ENCODE assay signal across 20 mouse cellular contexts in the genomic region with DNA sequence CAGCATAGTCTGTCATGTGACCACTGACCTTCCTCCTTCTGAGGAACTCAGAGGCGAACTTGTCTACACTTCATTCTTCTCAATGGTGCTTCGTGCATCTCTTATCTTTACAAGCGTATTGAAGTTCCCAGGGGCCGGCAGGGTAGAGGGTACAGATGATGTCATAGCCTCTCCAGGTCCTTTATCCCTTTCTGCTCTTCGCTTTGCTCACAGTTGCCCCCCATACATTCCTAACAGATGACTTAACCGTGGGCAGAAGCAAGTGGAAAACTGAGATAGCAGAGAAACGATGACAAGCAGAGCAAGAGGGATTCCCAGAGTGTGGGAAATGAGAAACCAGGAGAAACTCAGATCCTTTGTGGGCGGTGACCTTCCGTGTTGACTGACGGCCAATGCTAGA.
DNase-seq lines count a peak whose midpoint lies in the region; ATAC-seq and TF ChIP-seq lines count a peak whose summit lies in the region.
"Had no signal": no experiment of that assay in that cellular context is flagged by ENCODE, and none has a peak within 500 bp of the region (broad histone marks: within the 10 kb centered on the region; RNA-seq: fewer than 3 reads in every experiment).

No protein-coding gene starts in this region.

- no peaks in the 10 kb centered on the region for H3K79me2 ChIP-seq in heart, adult 2 months (replicated peaks; ENCODE audit: control insufficient read depth, insufficient read depth, low read length)

- peak; percentile 70 for ATAC-seq in liver, embryonic 11.5 days (replicated peaks; ENCODE audit: low FRiP score)
- no peak for ATAC-seq in liver, postnatal 0 days
- peak; percentile 82 for ATAC-seq in heart, embryonic 15.5 days (replicated peaks; ENCODE audit: insufficient number of reproducible peaks, insufficient read depth, low FRiP score, low read depth)
- ATAC-seq in intestine, postnatal 0 days: peak; percentile 31
- ATAC-seq: activated CD4-positive, CD25-positive, alpha-beta regulatory T cell, adult 4 months; lung, postnatal 0 days; Patski had no signal

- TF ChIP-seq EP300 in liver, postnatal 0 days (IDR thresholded peaks at IDR 0.05; ENCODE audit: low read depth): no peak
- no peak for TF ChIP-seq EP300 in heart, adult 2 months (IDR thresholded peaks at IDR 0.05; ENCODE audit: insufficient read depth, low read depth, low read length)

- no peaks in the 10 kb centered on the region for H3K36me3 ChIP-seq in liver, embryonic 11.5 days (ENCODE audit: control insufficient read depth, insufficient read depth, low read length)
- no peaks in the 10 kb centered on the region for H3K36me3 ChIP-seq in liver, postnatal 0 days (replicated peaks; ENCODE audit: insufficient read depth, low read length)
- peaks cover 24% of the 10 kb centered on the region for H3K36me3 ChIP-seq in heart, adult 2 months (ENCODE audit: control insufficient read depth, insufficient read depth, low read length)
- H3K36me3 ChIP-seq in heart, embryonic 15.5 days: no peaks in the 10 kb centered on the region
- no peaks in the 10 kb centered on the region for H3K36me3 ChIP-seq in intestine, postnatal 0 days (ENCODE audit: control insufficient read depth, insufficient read depth)
- H3K36me3 ChIP-seq: embryonic facial prominence, embryonic 15.5 days; forebrain, embryonic 10.5 days; hindbrain, embryonic 10.5 days; limb, embryonic 10.5 days; stomach, embryonic 15.5 days had no signal

- DNase-seq in liver, embryonic 11.5 days (ENCODE audit: low spot score): no peak
- no peak for DNase-seq in liver, postnatal 0 days
- DNase-seq in heart, adult 2 months: peak in 1 of 2 experiments; percentile 32
- DNase-seq in spleen, adult 18-20 months: no peak
- DNase-seq in urinary bladder, postnatal 25 days (ENCODE audit: low spot score): no peak
- DNase-seq in urinary bladder, postnatal 10 days (ENCODE audit: low spot score): no peak
- DNase-seq: adrenal gland, postnatal 25 days; cerebellum, adult 9-11 months; embryo, embryonic 11 days; gastrocnemius, postnatal 10 days had no signal

- intact Hi-C loops in heart, adult 2 months (cut with DNase I): no loop called here

- no peak for TF ChIP-seq CTCF in liver, postnatal 0 days (IDR thresholded peaks at IDR 0.05; ENCODE audit: low read depth)
- no peak for TF ChIP-seq CTCF in heart, adult 2 months (IDR thresholded peaks at IDR 0.05)
- TF ChIP-seq CTCF in intestine, postnatal 0 days (IDR thresholded peaks at IDR 0.05; ENCODE audit: low read depth): no peak

- H3K4me1 ChIP-seq in liver, embryonic 11.5 days (replicated peaks; ENCODE audit: control insufficient read depth, insufficient read depth, low read length): no peaks in the 10 kb centered on the region
- no peaks in the 10 kb centered on the region; the same call in 1 of the 2 replicates for H3K4me1 ChIP-seq in liver, postnatal 0 days (ENCODE audit: insufficient read depth)
- H3K4me1 ChIP-seq in heart, adult 2 months (ENCODE audit: control insufficient read depth, insufficient read depth, low read length): peaks cover 14% of the 10 kb centered on the region
- peaks cover 27% of the 10 kb centered on the region for H3K4me1 ChIP-seq in heart, embryonic 15.5 days (replicated peaks)
- no peaks in the 10 kb centered on the region; the same call in 1 of the 2 replicates for H3K4me1 ChIP-seq in intestine, postnatal 0 days (replicated peaks; ENCODE audit: control insufficient read depth, insufficient read depth, low read length)
- H3K4me1 ChIP-seq: embryonic facial prominence, embryonic 15.5 days; forebrain, embryonic 10.5 days; limb, embryonic 10.5 days; stomach, embryonic 15.5 days had no signal

- H3K27me3 ChIP-seq in liver, embryonic 11.5 days (replicated peaks; ENCODE audit: control insufficient read depth, insufficient read depth, low read length): no peaks in the 10 kb centered on the region
- no peaks in the 10 kb centered on the region for H3K27me3 ChIP-seq in liver, postnatal 0 days (ENCODE audit: insufficient read depth, low read length)
- no peaks in the 10 kb centered on the region for H3K27me3 ChIP-seq in heart, adult 2 months (ENCODE audit: control insufficient read depth, insufficient read depth, low read length)
- no peaks in the 10 kb centered on the region for H3K27me3 ChIP-seq in heart, embryonic 15.5 days
- H3K27me3 ChIP-seq in intestine, postnatal 0 days (replicated peaks; ENCODE audit: control insufficient read depth, insufficient read depth, low read length): no peaks in the 10 kb centered on the region
- H3K27me3 ChIP-seq: embryonic facial prominence, embryonic 15.5 days; Patski; stomach, embryonic 15.5 days had no signal

- H3K27ac ChIP-seq in liver, embryonic 11.5 days (ENCODE audit: low read depth, low read length): no peak overlapping the region
- no peak overlapping the region for H3K27ac ChIP-seq in liver, postnatal 0 days (ENCODE audit: low read depth)
- H3K27ac ChIP-seq in heart, adult 2 months: peak overlapping the region; percentile 2
- H3K27ac ChIP-seq in heart, embryonic 15.5 days: peak overlapping the region; percentile 80
- H3K27ac ChIP-seq in intestine, postnatal 0 days (ENCODE audit: low read depth, low read length): no peak overlapping the region
- H3K27ac ChIP-seq: embryonic facial prominence, embryonic 15.5 days; forebrain, embryonic 10.5 days; hindbrain, embryonic 10.5 days; limb, embryonic 10.5 days; stomach, embryonic 15.5 days had no signal

- no peak overlapping the region for H3K4me2 ChIP-seq in liver, embryonic 11.5 days
- no peak overlapping the region for H3K4me2 ChIP-seq in liver, postnatal 0 days (ENCODE audit: low read depth, low read length)
- H3K4me2 ChIP-seq in heart, embryonic 15.5 days: peak overlapping the region; percentile 31
- H3K4me2 ChIP-seq in intestine, postnatal 0 days (replicated peaks; ENCODE audit: low read depth): no peak overlapping the region
- H3K4me2 ChIP-seq: embryonic facial prominence, embryonic 15.5 days; stomach, embryonic 15.5 days had no signal

- no peak for TF ChIP-seq POLR2A in heart, adult 2 months (IDR thresholded peaks at IDR 0.05; ENCODE audit: insufficient read depth, low read depth, low read length)

- H3K4me3 ChIP-seq in liver, embryonic 11.5 days (ENCODE audit: low read depth, low read length): no peak overlapping the region
- H3K4me3 ChIP-seq in liver, postnatal 0 days (ENCODE audit: low read depth, low read length): no peak overlapping the region
- no peak overlapping the region for H3K4me3 ChIP-seq in heart, adult 2 months
- no peak overlapping the region for H3K4me3 ChIP-seq in heart, embryonic 15.5 days
- H3K4me3 ChIP-seq in intestine, postnatal 0 days (ENCODE audit: low read depth, low read length): no peak overlapping the region
- H3K4me3 ChIP-seq: embryonic facial prominence, embryonic 15.5 days; forebrain, embryonic 10.5 days; hindbrain, embryonic 10.5 days; limb, embryonic 10.5 days; stomach, embryonic 15.5 days had no signal

- H3K9ac ChIP-seq in liver, embryonic 11.5 days (ENCODE audit: low read depth, low read length): no peak overlapping the region
- H3K9ac ChIP-seq in liver, postnatal 0 days (replicated peaks): no peak overlapping the region
- H3K9ac ChIP-seq in heart, adult 2 months (ENCODE audit: low read depth, low read length): no peak overlapping the region
- no peak overlapping the region for H3K9ac ChIP-seq in heart, embryonic 15.5 days
- no peak overlapping the region for H3K9ac ChIP-seq in intestine, postnatal 0 days (ENCODE audit: low read depth, low read length)
- H3K9ac ChIP-seq: embryonic facial prominence, embryonic 15.5 days; stomach, embryonic 15.5 days had no signal

- 27% methylated on average over 10 of the region's 10 CpGs for WGBS in liver, embryonic 11.5 days
- WGBS in liver, postnatal 0 days (ENCODE audit: insufficient replicate concordance): 40% methylated on average over 10 of the region's 10 CpGs
- WGBS in heart, adult 2 months: 25% methylated on average over 10 of the region's 10 CpGs
- WGBS in heart, embryonic 15.5 days: 8% methylated on average over 10 of the region's 10 CpGs
- 49% methylated on average over 10 of the region's 10 CpGs for WGBS in intestine, postnatal 0 days

- no peaks in the 10 kb centered on the region for H3K9me3 ChIP-seq in liver, embryonic 11.5 days (ENCODE audit: control insufficient read depth, low read length)
- no peaks in the 10 kb centered on the region for H3K9me3 ChIP-seq in liver, postnatal 0 days (ENCODE audit: low read length)
- H3K9me3 ChIP-seq in heart, embryonic 15.5 days (replicated peaks): no peaks in the 10 kb centered on the region
- H3K9me3 ChIP-seq in intestine, postnatal 0 days (ENCODE audit: control insufficient read depth): no peaks in the 10 kb centered on the region
- H3K9me3 ChIP-seq: embryonic facial prominence, embryonic 15.5 days; forebrain, embryonic 10.5 days; hindbrain, embryonic 10.5 days; limb, embryonic 10.5 days; stomach, embryonic 15.5 days had no signal

Comparison
In these comparisons a context has a peak if more than half of its experiments do, and no peak if none do; other contexts are left out.
1. H3K27ac ChIP-seq: peak in heart, adult 2 months (single experiment) and heart, embryonic 15.5 days (single experiment); none in liver, embryonic 11.5 days (single experiment), liver, postnatal 0 days (single experiment) and intestine, postnatal 0 days (single experiment).